Mouse (Mus musculus) liver, adult 2 months (tissue): ENCODE data around the gene Hspb6.

Source experiments
- CTCF ChIP-seq: fragments of 200-500 bp; IDR thresholded peaks from 2 replicates; pipeline ENCODE4 v1.5.1; 2011; ENCODE audit warnings: low read depth, low read length, control low read depth
- POLR2A ChIP-seq: fragments of 200-500 bp; IDR thresholded peaks from 2 replicates; pipeline ENCODE4 v1.6.1; 2011; ENCODE audit warnings: low read length, control low read depth; ENCODE audit not compliant: insufficient read depth; ENCODE audit errors: extremely low read depth

- TF ChIP-seq CTCF (no peak), POLR2A (no peak)
Measured at GRCm38 (mm10) chr7:30553810-30554584, 2.0 kb downstream of the Hspb6 start.
